8 mouse cellular contexts compared by ENCODE assay signal in the genomic region with DNA sequence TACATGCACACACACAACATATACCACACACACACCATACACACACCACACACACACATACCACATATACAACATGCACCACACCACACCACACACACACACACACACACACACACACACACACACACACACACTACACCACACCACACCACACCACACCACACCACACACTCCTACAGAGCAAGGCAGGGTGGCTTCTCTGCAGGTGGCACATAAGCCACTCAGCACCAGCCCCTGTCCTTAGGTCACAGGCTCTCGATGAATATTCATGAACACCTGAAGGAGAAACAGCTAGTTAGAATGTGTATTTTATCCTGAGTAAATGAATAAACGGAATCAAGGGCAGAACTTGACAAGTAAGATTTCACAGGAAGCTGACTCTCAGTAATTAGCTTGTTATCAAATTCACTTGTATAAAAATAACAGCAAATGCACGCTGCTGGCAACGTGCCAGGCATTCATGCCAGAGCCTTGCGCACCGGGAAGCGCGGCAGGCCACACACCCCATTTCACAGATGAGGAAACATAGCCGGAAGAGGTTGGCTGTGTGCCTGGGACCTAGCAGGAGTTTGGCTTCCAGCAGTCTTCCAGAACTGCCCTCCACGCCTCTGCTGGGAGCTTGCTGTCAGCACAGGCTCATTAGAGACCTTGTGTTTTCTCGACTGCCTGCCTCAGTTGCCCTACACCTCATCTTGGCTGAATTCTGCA. TPM values are rescaled to one million over a fixed set of nuclear protein-coding genes. Genes with fewer than 3 reads are reported as not detected.
DNase-seq lines count a peak whose midpoint lies in the region; ATAC-seq and TF ChIP-seq lines count a peak whose summit lies in the region.
"Had no signal": no experiment of that assay in that cellular context is flagged by ENCODE, and none has a peak within 500 bp of the region (broad histone marks: within the 10 kb centered on the region; RNA-seq: fewer than 3 reads in every experiment).

No protein-coding gene starts in this region.

- no peak overlapping the region for H3K27ac ChIP-seq in hindbrain, embryonic 16.5 days (ENCODE audit: low read depth, low read length)
- H3K27ac ChIP-seq in left cerebral cortex, adult 2 months: no peak overlapping the region
- H3K27ac ChIP-seq in midbrain, embryonic 13.5 days: no peak overlapping the region
- H3K27ac ChIP-seq: liver, embryonic 15.5 days had no signal

- no peaks in the 10 kb centered on the region for H3K9me3 ChIP-seq in hindbrain, embryonic 16.5 days (ENCODE audit: control insufficient read depth, low read length)
- no peaks in the 10 kb centered on the region for H3K9me3 ChIP-seq in midbrain, embryonic 13.5 days
- H3K9me3 ChIP-seq: liver, embryonic 15.5 days had no signal

- no peaks in the 10 kb centered on the region for H3K36me3 ChIP-seq in hindbrain, embryonic 16.5 days (ENCODE audit: control insufficient read depth, insufficient read depth, low read length)
- no peaks in the 10 kb centered on the region for H3K36me3 ChIP-seq in midbrain, embryonic 13.5 days
- H3K36me3 ChIP-seq: liver, embryonic 15.5 days had no signal

- peaks cover 6% of the 10 kb centered on the region for H3K4me1 ChIP-seq in hindbrain, embryonic 16.5 days (ENCODE audit: control insufficient read depth, insufficient read depth, low read depth, low read length)
- H3K4me1 ChIP-seq in midbrain, embryonic 13.5 days (replicated peaks): peaks cover 39% of the 10 kb centered on the region

- intact Hi-C loops in left cerebral cortex, adult 2 months (cut with DNase I): no loop called here

- H3K4me2 ChIP-seq in hindbrain, embryonic 16.5 days (ENCODE audit: low read length): no peak overlapping the region
- no peak overlapping the region for H3K4me2 ChIP-seq in midbrain, embryonic 13.5 days (replicated peaks)
- H3K4me2 ChIP-seq: liver, embryonic 15.5 days had no signal

- WGBS in hindbrain, embryonic 16.5 days: 12% methylated on average over 11 of the region's 11 CpGs
- WGBS in midbrain, embryonic 13.5 days: 18% methylated on average over 11 of the region's 11 CpGs

- CTCF ChIA-PET in Patski (lab: Charles Lee): interaction anchor here (0.5 to 1.9 kb wide), 13 partner anchors 11 to 347 kb away, joined by 3 to 7 read pairs (median 3); no protein-coding TSS in a partner anchor

- H3K4me3 ChIP-seq in hindbrain, embryonic 16.5 days (ENCODE audit: low read length): no peak overlapping the region
- no peak overlapping the region for H3K4me3 ChIP-seq in left cerebral cortex, adult 2 months
- no peak overlapping the region for H3K4me3 ChIP-seq in midbrain, embryonic 13.5 days (replicated peaks)
- H3K4me3 ChIP-seq: liver, embryonic 15.5 days had no signal

- peak; percentile 99 for DNase-seq in Patski (ENCODE audit: low read depth, low spot score)
- peak; percentile 96 for DNase-seq in brain, embryonic 14.5 days (ENCODE audit: low read depth)
- peak; percentile 65 for DNase-seq in gastrocnemius, postnatal 10 days
- peak; percentile 35 to 58 for DNase-seq in left cerebral cortex, adult 2 months (ENCODE audit: extremely low spot score in 1 of 2, low spot score in 2 of 2)
- DNase-seq in urinary bladder, postnatal 36 days (ENCODE audit: low spot score in 2 of 2): peak; percentile 57 to 83

- in situ Hi-C loops in Patski (cut with MboI; ENCODE audit: low pct_unique_long_range_greater_than_20kb): no loop called here

- no peak for TF ChIP-seq POLR2A in brain, embryonic 14.5 days (IDR thresholded peaks at IDR 0.05; ENCODE audit: borderline replicate concordance, extremely low read depth, insufficient read depth, insufficient read length, poor library complexity, severe bottlenecking)

- POLR2A ChIA-PET in Patski (lab: Charles Lee): interaction anchor here (1.3 to 2.5 kb wide), 3 partner anchors 17 to 75 kb away, joined by 3 to 10 read pairs (median 3); no protein-coding TSS in a partner anchor

- no peak for TF ChIP-seq CTCF in Patski (IDR thresholded peaks at IDR 0.05)
- peak; percentile 42; the same call in 1 of the 2 replicates for TF ChIP-seq CTCF in brain, embryonic 14.5 days (IDR thresholded peaks at IDR 0.05; ENCODE audit: borderline replicate concordance, extremely low read depth, insufficient read depth, insufficient read length)
- peak; percentile 17; the same call in 1 of the 2 replicates for TF ChIP-seq CTCF in left cerebral cortex, adult 2 months (IDR thresholded peaks at IDR 0.05)

- H3K9ac ChIP-seq in hindbrain, embryonic 16.5 days (ENCODE audit: low read depth, low read length): no peak overlapping the region
- H3K9ac ChIP-seq in midbrain, embryonic 13.5 days (replicated peaks): no peak overlapping the region
- H3K9ac ChIP-seq: liver, embryonic 15.5 days had no signal

- H3K27me3 ChIP-seq in Patski: no peaks in the 10 kb centered on the region
- peaks cover 2% of the 10 kb centered on the region; the same call in 1 of the 2 replicates for H3K27me3 ChIP-seq in hindbrain, embryonic 16.5 days (replicated peaks; ENCODE audit: control insufficient read depth, insufficient read depth, low read length)
- H3K27me3 ChIP-seq in midbrain, embryonic 13.5 days: peaks cover 5% of the 10 kb centered on the region; the same call in 1 of the 2 replicates

- peak; percentile 83 for ATAC-seq in Patski
- peak; percentile 56 for ATAC-seq in hindbrain, embryonic 16.5 days
- ATAC-seq in midbrain, embryonic 13.5 days: peak; percentile 62

RNA-seq across cellular contexts. Expression of gene Irs2, which starts 54.8 kb away (rescaled TPM):
- polyA plus RNA-seq in Patski (2021): 37.8 TPM
- polyA plus RNA-seq in brain, embryonic 14.5 days (2012; rRNA removed): 9.7 and 17.6 TPM in 2 replicates
- 10 to 100 TPM; 10.1 to 10.4 TPM for total RNA-seq in gastrocnemius, postnatal 10 days (2021)
- polyA plus RNA-seq in hindbrain, embryonic 16.5 days (2015; fragmentation: Nextera tagmentation; extraction: Ambion mirVana): 4.1 and 4.6 TPM in 2 replicates
- 100 to 1,000 TPM in 1 of 2 experiments, 10 to 100 TPM in 1; 67.1 to 111 TPM for total RNA-seq in left cerebral cortex, adult 2 months (2021)
- polyA plus RNA-seq in midbrain, embryonic 13.5 days (2015; fragmentation: Nextera tagmentation; extraction: Ambion mirVana): 5.6 and 5.9 TPM in 2 replicates

Comparison
In these comparisons a context has a peak if more than half of its experiments do, and no peak if none do; other contexts are left out.
1. DNase-seq: peak in every context shown above with its lines; median percentile 99 in Patski; 96 in brain, embryonic 14.5 days; 70 in urinary bladder, postnatal 36 days; 65 in gastrocnemius, postnatal 10 days; 46 in left cerebral cortex, adult 2 months.